Mouse (Mus musculus): Measurements from ENCODE around the gene Zfp13. TPM values are rescaled to one million over a fixed set of nuclear protein-coding genes. Genes with fewer than 3 reads are reported as not detected.

Gene Zfp13
- polyA plus RNA-seq, 1 experiment from 2014 or later, result 10.3 TPM

GRCm38 (mm10) chr17:23559767-23560166, 39.5 kb downstream of the Zfp13 start:
- Histone ChIP-seq H3K27me3 (replicated peaks) (no peaks in the 10 kb centered on the region), H3K4me3 (replicated peaks) (no peak overlapping the region), H3K36me3 (peaks cover 29% of the 10 kb centered on the region), H3K4me1 (peaks cover 4% of the 10 kb centered on the region; the same call in 1 of the 2 replicates), H3K9me3 (no peaks in the 10 kb centered on the region), H3K9ac (no peak overlapping the region), H3K27ac (no peak overlapping the region), H3K4me2 (no peak overlapping the region)
- WGBS, result 70% methylated on average over 7 of the region's 11 CpGs
- no peak for ATAC-seq (ENCODE audit: insufficient read depth, low FRiP score, low read depth)

- no peak overlapping the region for H3K27ac ChIP-seq
- no peak overlapping the region for H3K9ac ChIP-seq
- no peak overlapping the region for H3K4me2 ChIP-seq
- H3K9me3 ChIP-seq, result no peaks in the 10 kb centered on the region
- ATAC-seq (ENCODE audit: insufficient read depth, low FRiP score, low read depth), result no peak
- peaks cover 24% of the 10 kb centered on the region for H3K36me3 ChIP-seq
- 67% methylated on average over 7 of the region's 7 CpGs for WGBS
- no peaks in the 10 kb centered on the region for H3K27me3 ChIP-seq (replicated peaks)
- H3K4me1 ChIP-seq, result peaks cover 4% of the 10 kb centered on the region
- no peak overlapping the region for H3K4me3 ChIP-seq (replicated peaks)
Observed at GRCm38 (mm10) chr17:23555243-23555916, 43.9 kb downstream of the Zfp13 start.

- no peaks in the 10 kb centered on the region for H3K9me3 ChIP-seq
- no peak for ATAC-seq (ENCODE audit: insufficient read depth, low FRiP score, low read depth)
- no peak overlapping the region for H3K4me2 ChIP-seq
- no peak overlapping the region for H3K4me3 ChIP-seq (replicated peaks)
- peaks cover 24% of the 10 kb centered on the region for H3K36me3 ChIP-seq
- no peak overlapping the region for H3K9ac ChIP-seq
- H3K27ac ChIP-seq, result no peak overlapping the region
- H3K27me3 ChIP-seq (replicated peaks), result no peaks in the 10 kb centered on the region
- peaks cover 4% of the 10 kb centered on the region for H3K4me1 ChIP-seq
Observed at GRCm38 (mm10) chr17:23554321-23554720, 45.0 kb downstream of the Zfp13 start.

DNA sequence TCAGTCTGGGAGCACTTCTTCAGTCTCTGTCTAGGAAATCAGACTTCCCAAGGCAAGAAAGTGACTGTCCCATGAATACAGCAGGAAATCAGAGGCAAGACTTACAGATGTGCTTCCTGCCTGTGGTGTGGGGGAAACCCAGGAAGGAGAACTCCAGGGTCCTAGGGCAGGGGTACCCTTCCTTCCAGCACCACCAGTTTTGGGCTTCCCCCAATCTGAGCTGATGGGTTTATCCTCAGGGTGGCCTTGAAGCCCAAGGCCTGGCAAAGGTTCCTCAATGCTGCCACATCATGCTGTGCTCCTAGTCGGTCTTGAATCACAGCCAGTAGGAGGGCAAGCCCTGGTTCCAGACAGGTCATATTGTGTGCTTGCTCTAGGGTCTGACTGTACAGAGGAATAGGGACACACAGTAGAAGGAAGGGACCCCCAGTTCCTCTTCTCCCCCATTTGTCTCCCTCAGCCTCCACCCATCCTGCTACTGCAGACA, 45.6 kb downstream of the Zfp13 start:
- peaks cover 17% of the 10 kb centered on the region for H3K36me3 ChIP-seq
- no peak overlapping the region for H3K9ac ChIP-seq
- no peaks in the 10 kb centered on the region for H3K27me3 ChIP-seq (replicated peaks)
- no peak overlapping the region for H3K27ac ChIP-seq
- no peak for ATAC-seq (ENCODE audit: insufficient read depth, low FRiP score, low read depth)
- no peak overlapping the region for H3K4me2 ChIP-seq
- H3K4me1 ChIP-seq, result peaks cover 8% of the 10 kb centered on the region
- H3K4me3 ChIP-seq (replicated peaks), result no peak overlapping the region
- 60% methylated on average over 1 of the region's 1 CpGs for WGBS
- H3K9me3 ChIP-seq, result no peaks in the 10 kb centered on the region

- H3K4me1 ChIP-seq, result peaks cover 8% of the 10 kb centered on the region
- no peaks in the 10 kb centered on the region for H3K9me3 ChIP-seq
- no peak overlapping the region for H3K4me3 ChIP-seq (replicated peaks)
- no peak overlapping the region for H3K9ac ChIP-seq
- H3K4me2 ChIP-seq, result no peak overlapping the region
- no peaks in the 10 kb centered on the region for H3K27me3 ChIP-seq (replicated peaks)
- 89% methylated on average over 8 of the region's 8 CpGs for WGBS
- ATAC-seq (ENCODE audit: insufficient read depth, low FRiP score, low read depth), result no peak
- H3K36me3 ChIP-seq, result peaks cover 16% of the 10 kb centered on the region
- no peak overlapping the region for H3K27ac ChIP-seq
Observed at GRCm38 (mm10) chr17:23552896-23553633, 46.2 kb downstream of the Zfp13 start.

GRCm38 (mm10) chr17:23551963-23552362, 47.3 kb downstream of the Zfp13 start:
- 48% methylated on average over 5 of the region's 5 CpGs for WGBS
- no peak for ATAC-seq (ENCODE audit: insufficient read depth, low FRiP score, low read depth)
- Histone ChIP-seq H3K36me3 (peaks cover 6% of the 10 kb centered on the region), H3K4me3 (replicated peaks) (no peak overlapping the region), H3K9me3 (no peaks in the 10 kb centered on the region), H3K4me2 (no peak overlapping the region), H3K9ac (no peak overlapping the region), H3K4me1 (peaks cover 8% of the 10 kb centered on the region), H3K27ac (no peak overlapping the region), H3K27me3 (replicated peaks) (no peaks in the 10 kb centered on the region)

- no peak for ATAC-seq (ENCODE audit: insufficient read depth, low FRiP score, low read depth)
- peak overlapping the region; percentile 54; the same call in 1 of the 2 replicates for H3K9ac ChIP-seq
- peak overlapping the region; percentile 59 for H3K4me3 ChIP-seq (replicated peaks)
- H3K27me3 ChIP-seq (replicated peaks), result no peaks in the 10 kb centered on the region
- peak overlapping the region; percentile 84 for H3K4me2 ChIP-seq
- 0 out of 2 replicates have a peak, but pooled peaks cover under 1% of the 10 kb centered on the region for H3K36me3 ChIP-seq
- peaks cover 8% of the 10 kb centered on the region for H3K4me1 ChIP-seq
- H3K27ac ChIP-seq, result peak overlapping the region; percentile 88; the same call in 1 of the 2 replicates
- H3K9me3 ChIP-seq, result no peaks in the 10 kb centered on the region
Observed at GRCm38 (mm10) chr17:23551416-23551815, 47.9 kb downstream of the Zfp13 start.

DNA sequence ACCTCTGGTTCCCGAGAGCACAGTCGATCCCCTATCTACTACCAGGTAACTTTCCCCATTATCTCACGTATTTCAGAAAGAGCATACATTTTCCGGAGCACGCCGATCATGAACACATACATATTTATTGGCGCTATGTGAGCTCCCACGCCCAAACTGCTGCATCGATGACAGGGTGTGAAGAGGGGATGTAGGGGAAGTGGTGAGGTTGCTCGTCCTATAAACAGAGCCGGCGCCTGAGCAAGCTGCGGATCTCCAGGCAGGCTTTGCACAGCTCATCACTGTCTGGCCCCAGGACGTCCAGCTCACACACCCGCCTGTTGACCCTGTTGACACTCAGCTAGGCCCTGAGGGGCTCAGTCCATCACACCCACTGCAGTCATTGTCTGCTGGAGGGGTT, 48.4 kb downstream of the Zfp13 start:
- Histone ChIP-seq H3K27ac (peak overlapping the region; percentile 88), H3K27me3 (replicated peaks) (no peaks in the 10 kb centered on the region), H3K4me1 (peaks cover 8% of the 10 kb centered on the region), H3K4me2 (peak overlapping the region; percentile 84), H3K9me3 (no peaks in the 10 kb centered on the region), H3K4me3 (replicated peaks) (peak overlapping the region; percentile 59), H3K9ac (peak overlapping the region; percentile 54), H3K36me3 (no peaks in the 10 kb centered on the region)
- ATAC-seq (ENCODE audit: insufficient read depth, low FRiP score, low read depth), result peak; percentile 3; the same call in 1 of the 2 replicates
- WGBS, result under 1% methylated on average over 15 of the region's 15 CpGs

- peak; percentile 68 for ATAC-seq (ENCODE audit: insufficient read depth, low FRiP score, low read depth)
- 0% methylated on average over 22 of the region's 22 CpGs for WGBS
- H3K27ac ChIP-seq, result peak overlapping the region; percentile 88
Observed at GRCm38 (mm10) chr17:23550188-23550791, 49.0 kb downstream of the Zfp13 start.

GRCm38 (mm10) chr17:23549441-23549840, 49.8 kb downstream of the Zfp13 start:
- peak overlapping the region; percentile 59 for H3K4me3 ChIP-seq (replicated peaks)
- peaks cover 8% of the 10 kb centered on the region for H3K4me1 ChIP-seq
- H3K27ac ChIP-seq, result no peak overlapping the region
- WGBS, result 9% methylated on average over 9 of the region's 9 CpGs
- H3K4me2 ChIP-seq, result peak overlapping the region; percentile 84
- H3K9ac ChIP-seq, result no peak overlapping the region
- no peaks in the 10 kb centered on the region for H3K9me3 ChIP-seq
- no peaks in the 10 kb centered on the region for H3K36me3 ChIP-seq
- H3K27me3 ChIP-seq (replicated peaks), result no peaks in the 10 kb centered on the region
- no peak for ATAC-seq (ENCODE audit: insufficient read depth, low FRiP score, low read depth)

More at GRCm38 (mm10) chr17:23550188-23550791, 49.0 kb downstream of the Zfp13 start:
- H3K36me3 ChIP-seq, result no peaks in the 10 kb centered on the region
- H3K27me3 ChIP-seq (replicated peaks), result no peaks in the 10 kb centered on the region
- H3K4me1 ChIP-seq, result peaks cover 8% of the 10 kb centered on the region
- H3K4me2 ChIP-seq, result peak overlapping the region; percentile 84
- peak overlapping the region; percentile 54 for H3K9ac ChIP-seq
- H3K4me3 ChIP-seq (replicated peaks), result peak overlapping the region; percentile 59
- no peaks in the 10 kb centered on the region for H3K9me3 ChIP-seq

DNA sequence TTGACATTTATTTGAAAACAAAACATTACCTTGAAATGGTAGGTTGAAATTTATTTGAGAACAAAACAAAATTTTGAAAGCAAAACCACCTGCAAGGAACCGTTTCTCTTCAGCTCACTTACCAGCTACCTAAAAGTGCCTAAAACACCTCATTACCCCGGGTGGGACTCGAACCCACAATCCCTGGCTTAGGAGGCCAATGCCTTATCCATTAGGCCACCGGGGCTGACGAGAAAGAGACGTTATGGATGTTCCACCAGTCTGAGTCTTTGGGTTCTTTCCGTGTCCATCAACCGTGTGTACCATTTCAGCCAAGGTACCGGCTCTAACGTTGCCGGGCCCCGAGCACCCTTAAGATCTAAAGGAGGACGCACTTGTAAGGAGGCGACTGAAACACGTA, 50.7 kb downstream of the Zfp13 start:
- peak; percentile 7; the same call in 1 of the 2 replicates for ATAC-seq (ENCODE audit: insufficient read depth, low FRiP score, low read depth)
- Histone ChIP-seq H3K27ac (no peak overlapping the region), H3K9ac (no peak overlapping the region), H3K4me3 (replicated peaks) (peak overlapping the region; percentile 59), H3K9me3 (no peaks in the 10 kb centered on the region), H3K27me3 (replicated peaks) (no peaks in the 10 kb centered on the region), H3K4me1 (peaks cover 8% of the 10 kb centered on the region), H3K36me3 (no peaks in the 10 kb centered on the region), H3K4me2 (peak overlapping the region; percentile 84)
- 1% methylated on average over 15 of the region's 15 CpGs for WGBS

Measured in stomach, embryonic 15.5 days (tissue).